Mouse (Mus musculus): ENCODE data around the gene Hmgcs1.

GRCm38 (mm10) chr13:119696496-119696895 lies 6.3 kb downstream of the Hmgcs1 start:
- TF ChIP-seq CTCF (IDR thresholded peaks at IDR 0.05; ENCODE audit: borderline replicate concordance, extremely low read depth, insufficient read depth, insufficient read length) (no peak), POLR2A (IDR thresholded peaks at IDR 0.05; ENCODE audit: borderline replicate concordance, extremely low read depth, insufficient read depth, insufficient read length, poor library complexity, severe bottlenecking) (no peak)
